Mouse (Mus musculus): ENCODE results near the gene Gse1. TPM values are rescaled to one million over a fixed set of nuclear protein-coding genes. Genes with fewer than 3 reads are reported as not detected.

The Gse1 gene
- polyA plus RNA-seq, 3 experiments from 2014 or later = 2.0 to 4.0 (median 3.2) TPM

DNA sequence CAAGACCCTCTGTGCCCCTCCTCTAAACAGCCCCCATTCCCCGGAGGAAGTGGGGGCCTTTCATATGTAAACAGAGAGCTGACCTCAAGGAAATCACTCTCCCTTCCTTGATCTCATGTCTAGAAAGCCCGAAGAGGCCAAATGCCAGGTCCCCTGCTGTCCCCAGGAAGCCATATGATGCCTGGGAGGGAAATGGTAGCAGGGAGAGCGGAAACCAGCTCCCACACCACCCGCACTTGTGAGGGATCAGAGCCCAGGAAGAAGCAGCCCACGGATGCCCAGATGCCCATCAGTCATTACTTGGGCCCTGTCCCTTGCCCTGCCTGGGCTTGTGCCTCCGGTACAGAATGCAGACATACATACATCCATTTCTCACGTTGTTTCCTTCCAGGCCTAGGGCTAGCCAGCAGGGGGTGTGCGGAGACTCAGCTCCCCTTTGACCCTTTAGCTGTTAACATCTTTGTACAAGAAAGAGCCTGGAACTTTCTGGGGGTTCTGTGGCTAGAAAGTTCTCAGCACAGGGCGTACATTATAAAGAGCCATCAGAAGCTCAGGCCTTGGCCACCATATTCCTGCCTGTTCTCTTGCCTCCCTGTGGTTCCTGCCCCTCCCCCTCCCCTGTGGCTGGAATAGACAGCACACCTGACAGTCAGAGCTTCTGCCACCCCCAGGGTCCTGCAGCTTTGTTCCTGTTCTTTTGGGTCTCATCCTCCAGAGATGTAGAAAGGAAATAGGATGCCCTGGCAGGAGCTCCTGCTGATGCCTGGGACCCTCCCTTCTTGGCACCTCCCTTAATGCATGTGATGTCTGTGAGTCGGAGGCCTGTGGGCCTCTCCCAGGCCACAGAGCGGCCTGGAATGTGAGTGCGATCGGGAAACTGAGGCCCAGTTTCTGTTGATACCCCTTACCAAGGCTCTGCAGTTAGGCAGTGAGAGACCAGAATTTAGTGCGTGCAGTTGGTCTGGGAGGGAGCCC, 180.3 kb downstream of the Gse1 start:
- ATAC-seq = no peak

- ATAC-seq = no peak
Observed at GRCm38 (mm10) chr8:120409371-120410013, 181.2 kb downstream of the Gse1 start.

DNA sequence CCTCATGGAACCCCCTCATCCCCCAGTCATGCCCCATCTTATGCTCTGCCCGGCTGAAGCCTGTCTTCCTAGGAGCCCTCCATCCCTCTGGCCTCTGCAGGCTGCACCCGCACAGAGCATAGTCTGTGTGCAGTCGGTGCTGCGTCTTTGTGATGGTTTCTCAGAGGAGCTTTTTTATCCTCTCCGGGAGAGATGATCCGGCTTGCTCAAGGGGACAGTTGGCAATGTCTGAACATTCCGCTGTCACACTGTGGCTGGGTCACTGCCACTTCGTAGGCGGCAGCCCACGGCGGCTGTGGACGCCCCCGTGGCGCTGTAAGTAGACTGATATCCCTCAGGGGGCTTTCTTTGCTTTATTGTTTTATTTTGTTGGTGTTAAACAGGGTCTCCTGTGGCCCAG, 182.8 kb downstream of the Gse1 start:
- ATAC-seq = no peak

GRCm38 (mm10) chr8:120411862-120412261, 183.6 kb downstream of the Gse1 start:
- no peak for ATAC-seq

- ATAC-seq = no peak
Observed at GRCm38 (mm10) chr8:120412357-120412756, 184.1 kb downstream of the Gse1 start.

GRCm38 (mm10) chr8:120412911-120413625, 184.8 kb downstream of the Gse1 start:
- no peak for ATAC-seq

- ATAC-seq = no peak
Observed at GRCm38 (mm10) chr8:120413626-120413988, 185.4 kb downstream of the Gse1 start.

DNA sequence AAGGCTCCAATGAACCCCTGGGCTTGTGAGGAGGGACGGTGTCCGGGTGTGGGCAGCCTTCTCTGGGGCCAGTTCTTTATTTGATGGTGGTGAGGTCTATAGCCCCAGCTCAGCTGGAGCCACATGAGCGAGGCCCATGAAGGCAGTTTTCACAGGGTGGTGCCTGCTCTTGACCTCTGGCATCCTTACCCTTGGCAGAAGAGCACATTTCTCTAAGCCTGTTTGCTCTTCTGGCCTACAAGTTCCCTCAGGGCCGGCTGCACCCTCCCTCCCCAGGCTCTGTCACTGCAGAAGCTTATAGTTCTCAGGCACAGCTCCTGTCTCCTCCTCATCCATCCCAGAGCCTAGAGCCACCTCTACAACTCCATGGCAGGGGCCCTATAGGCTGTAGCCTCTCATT, 186.0 kb downstream of the Gse1 start:
- ATAC-seq = no peak

DNA sequence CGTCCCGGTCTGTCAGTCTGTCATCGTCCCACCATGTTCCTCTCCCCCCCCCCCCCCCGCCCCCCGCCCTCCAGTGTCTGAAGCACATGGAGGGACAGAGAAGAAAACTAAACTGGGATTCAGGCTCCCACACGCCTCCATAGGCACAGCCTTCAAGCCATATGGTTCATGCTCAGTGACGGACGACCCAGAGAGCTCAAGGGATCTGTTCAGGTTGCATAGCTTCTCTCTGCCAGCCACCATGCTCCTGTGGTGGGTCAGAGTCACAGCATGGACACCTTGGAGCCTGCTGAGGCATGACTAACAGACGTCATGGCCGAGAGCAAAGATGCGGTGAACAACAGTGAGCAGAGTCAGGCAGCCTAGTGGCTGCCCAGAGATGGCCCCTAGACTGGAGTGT, 187.2 kb downstream of the Gse1 start:
- ATAC-seq = no peak

- no peak for ATAC-seq
Observed at GRCm38 (mm10) chr8:120416173-120416521, 187.9 kb downstream of the Gse1 start.

DNA sequence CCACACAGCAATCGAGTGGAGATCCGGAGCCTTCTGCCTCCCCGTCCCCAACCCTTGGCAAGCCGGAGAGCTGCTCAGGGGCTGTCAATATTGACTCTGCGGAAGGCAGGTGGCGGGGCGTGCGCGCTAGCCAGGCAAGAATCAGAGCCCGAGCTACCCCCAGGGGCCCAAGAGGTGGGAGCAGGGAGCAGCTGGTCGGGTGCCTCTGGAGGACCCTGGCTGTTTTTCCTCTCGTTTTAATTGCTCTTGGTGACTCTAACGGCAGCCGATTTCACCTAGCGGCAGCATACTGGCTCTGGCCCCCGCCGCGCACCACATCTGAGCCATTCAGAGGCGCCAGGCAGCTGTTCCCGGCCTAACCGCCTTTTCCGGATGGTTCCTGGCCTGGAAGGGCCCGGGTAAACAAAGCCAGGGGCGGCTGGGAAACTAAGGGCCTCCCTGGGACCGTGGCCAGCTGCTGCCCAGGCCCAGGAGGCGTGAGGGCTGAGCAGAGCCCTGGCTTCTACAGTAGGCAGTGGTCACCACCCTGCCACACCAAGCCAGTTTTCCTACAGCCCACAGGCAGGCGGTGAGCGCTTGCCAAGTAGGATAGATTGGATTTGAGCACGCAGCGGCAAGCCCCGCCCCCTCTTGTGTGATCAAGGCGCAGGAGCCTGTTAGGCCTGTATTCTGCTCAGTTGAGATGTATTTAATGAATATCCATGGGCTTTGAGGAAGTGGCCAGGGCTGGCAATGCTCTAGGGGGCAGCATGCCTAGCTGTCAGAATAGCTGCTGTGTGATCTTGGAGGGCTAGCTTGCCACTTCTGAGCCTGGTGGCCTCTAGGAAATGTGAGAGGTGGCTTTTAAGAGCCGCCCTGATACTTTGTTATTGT, 188.5 kb downstream of the Gse1 start:
- ATAC-seq = no peak

DNA sequence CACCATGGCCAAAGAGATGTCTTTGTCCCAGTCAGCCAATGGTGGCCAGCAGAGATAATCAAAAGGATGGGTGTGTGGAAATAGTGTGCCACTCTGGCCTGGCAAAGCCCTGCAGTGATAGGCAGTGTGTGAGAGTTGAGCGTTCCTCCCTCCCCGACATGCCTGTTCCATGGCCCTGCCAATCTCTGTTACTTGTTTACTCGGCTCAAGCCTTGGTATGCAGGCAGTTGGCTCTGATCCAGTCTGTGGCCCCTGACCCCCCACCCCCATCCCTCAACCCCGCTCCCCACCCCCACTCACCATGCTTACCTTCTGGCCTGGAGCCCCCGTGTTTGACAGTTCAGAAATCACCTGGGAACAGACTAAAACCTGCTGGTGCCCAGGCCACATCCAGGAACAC, 189.9 kb downstream of the Gse1 start:
- ATAC-seq = no peak

GRCm38 (mm10) chr8:120419675-120420074, 191.4 kb downstream of the Gse1 start:
- ATAC-seq = no peak

- ATAC-seq = no peak
Observed at GRCm38 (mm10) chr8:120420226-120420625, 192.0 kb downstream of the Gse1 start.

- no peak for ATAC-seq
Observed at GRCm38 (mm10) chr8:120421638-120422037, 193.4 kb downstream of the Gse1 start.

- ATAC-seq = no peak
Observed at GRCm38 (mm10) chr8:120422236-120422635, 194.0 kb downstream of the Gse1 start.

DNA sequence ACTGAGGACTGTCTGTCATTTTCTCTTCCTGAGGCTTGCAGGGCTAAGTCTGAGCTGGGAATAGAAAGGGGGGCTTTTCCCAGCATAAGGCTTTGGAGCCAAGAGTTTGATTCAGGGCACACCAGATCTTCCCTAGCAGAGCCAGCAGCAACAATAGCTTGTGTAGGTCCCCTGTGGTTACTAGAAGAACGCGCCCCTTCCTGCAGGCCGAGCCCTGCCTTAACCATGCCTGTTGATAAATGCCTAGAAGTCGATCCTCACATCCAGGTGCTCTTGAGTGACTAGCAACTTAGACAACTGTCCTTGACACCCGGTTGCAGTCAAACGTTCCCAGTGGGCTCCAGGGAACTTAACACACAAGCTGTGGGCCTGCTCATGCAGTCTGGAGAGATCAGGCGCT, 195.3 kb downstream of the Gse1 start:
- ATAC-seq = no peak

- no peak for ATAC-seq
Observed at GRCm38 (mm10) chr8:120424829-120425198, 196.6 kb downstream of the Gse1 start.

DNA sequence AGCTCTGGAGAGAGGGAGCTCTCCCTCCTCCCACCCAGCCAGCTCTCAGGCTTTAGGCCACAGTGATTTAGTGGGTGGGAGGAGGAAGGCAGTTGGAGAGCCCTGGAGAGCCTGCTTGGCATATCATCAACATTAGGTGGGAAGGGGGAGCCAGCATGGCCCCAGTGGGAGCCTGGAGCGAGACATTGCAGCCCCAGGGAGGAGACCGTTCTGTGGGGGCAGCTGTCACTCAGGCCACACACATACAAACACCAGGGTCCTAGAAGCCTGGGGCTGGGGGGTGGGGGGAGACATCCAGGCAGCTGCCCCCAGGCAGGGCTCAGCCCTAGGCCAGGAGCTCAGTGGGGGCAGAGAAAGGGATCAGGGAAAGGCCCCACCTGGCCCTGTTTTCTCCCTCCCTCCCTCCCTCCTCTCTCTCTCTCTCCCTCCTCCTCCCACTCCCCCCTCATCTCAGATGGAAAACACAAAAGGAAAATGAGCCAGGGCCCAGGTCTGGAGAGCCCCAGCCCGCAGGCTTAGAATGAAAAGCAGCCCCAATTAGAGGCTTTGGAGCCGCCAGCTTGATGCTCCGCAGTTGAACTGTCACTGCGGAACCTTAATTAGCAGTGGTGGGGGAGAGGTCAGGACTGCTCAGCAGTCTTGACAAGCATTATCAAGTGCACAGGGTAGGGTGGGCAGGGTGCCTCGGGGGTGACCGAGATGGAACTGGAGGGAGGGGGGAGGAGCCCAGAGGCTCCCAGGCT, 197.1 kb downstream of the Gse1 start:
- ATAC-seq = no peak

- ATAC-seq = no peak
Observed at GRCm38 (mm10) chr8:120426105-120426504, 197.8 kb downstream of the Gse1 start.

DNA sequence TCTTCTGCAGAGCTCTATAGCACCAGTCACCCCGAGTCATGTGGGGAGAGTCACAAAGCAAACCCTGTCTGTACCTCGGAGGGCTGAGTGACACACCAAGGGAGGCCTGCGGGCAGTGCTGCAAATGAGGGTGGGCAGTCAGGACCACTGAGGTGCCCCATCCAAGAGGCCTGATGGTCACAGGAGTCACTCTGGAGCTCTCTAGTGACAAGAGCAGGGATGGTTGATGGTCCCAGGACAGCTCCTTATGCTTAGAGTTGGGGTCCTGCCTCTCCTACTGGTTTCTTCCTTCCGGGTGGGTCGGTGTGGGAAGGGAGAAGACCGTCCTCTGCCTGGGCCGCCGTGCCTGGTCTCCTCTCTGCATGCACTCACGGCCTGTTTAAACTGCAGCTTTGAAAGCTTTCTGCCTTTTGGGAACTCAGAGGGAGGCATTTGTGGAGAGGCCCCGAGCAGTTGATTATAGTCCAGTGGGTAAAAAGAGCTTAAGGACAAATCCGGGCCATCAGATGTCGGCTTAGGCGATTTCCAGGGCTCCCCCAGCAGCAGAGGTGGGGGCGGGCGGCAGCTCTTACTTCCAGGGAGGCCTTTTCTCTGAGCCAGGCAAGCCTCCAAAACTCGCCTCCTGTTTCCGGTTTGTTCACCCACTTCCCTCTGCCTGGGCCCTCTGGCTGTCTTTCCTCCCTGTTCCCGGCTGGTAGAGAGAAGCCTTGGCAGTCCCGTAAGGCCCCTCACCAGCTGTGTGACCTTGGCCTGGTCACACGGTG, 198.5 kb downstream of the Gse1 start:
- ATAC-seq = no peak
